Mouse (Mus musculus): ENCODE measurements around the gene Sphk1. TPM values are rescaled to one million over a fixed set of nuclear protein-coding genes. Genes with fewer than 3 reads are reported as not detected.

Sphk1 gene
- polyA plus RNA-seq (2012; rRNA removed), result 31.4 and 33.0 TPM in 2 replicates

GRCm38 (mm10) chr11:116530187-116531147 lies at the start of gene Sphk1:
Gene Sphk1 (plus strand): TSS chr11:116530925.

GRCm38 (mm10) chr11:116493795-116494252 lies 36.9 kb upstream of the Sphk1 start, which contains the start of gene Prpsap1:
Gene Prpsap1 (minus strand): TSS chr11:116494202.

GRCm38 (mm10) chr11:116581376-116581814 lies 50.7 kb downstream of the Sphk1 start, which contains the start of gene Ube2o:
Gene Ube2o (minus strand): TSS chr11:116581447.

Other genes starting within 250 kb of the Sphk1 start
- 3.4 and 3.8 TPM in 2 replicates for gene Galr2, start 250.0 kb upstream of the Sphk1 start, polyA plus RNA-seq (2012; rRNA removed)
- gene Exoc7, start 223.7 kb upstream of the Sphk1 start, polyA plus RNA-seq (2012; rRNA removed), result 34.9 and 36.3 TPM in 2 replicates
- gene Foxj1, start 195.5 kb upstream of the Sphk1 start, polyA plus RNA-seq (2012; rRNA removed), result 121 and 144 TPM in 2 replicates
- 5.1 and 6.4 TPM in 2 replicates for gene Rnf157, start 117.9 kb upstream of the Sphk1 start, polyA plus RNA-seq (2012; rRNA removed)
- 145 and 174 TPM in 2 replicates for gene Ubald2, start 96.8 kb upstream of the Sphk1 start, polyA plus RNA-seq (2012; rRNA removed)
- gene Qrich2, start 64.7 kb upstream of the Sphk1 start, polyA plus RNA-seq (2012; rRNA removed), result 0.93 and 1.9 TPM in 2 replicates
- 218 and 285 TPM in 2 replicates for gene Prpsap1, start 36.7 kb upstream of the Sphk1 start, polyA plus RNA-seq (2012; rRNA removed)
- 43.3 and 43.5 TPM in 2 replicates for gene Ube2o, start 50.5 kb downstream of the Sphk1 start, polyA plus RNA-seq (2012; rRNA removed)
- gene Aanat, start 55.5 kb downstream of the Sphk1 start, polyA plus RNA-seq (2012; rRNA removed), result 0.16 and 0.44 TPM in 2 replicates
- 94.1 and 97.8 TPM in 2 replicates for gene Rhbdf2, start 96.1 kb downstream of the Sphk1 start, polyA plus RNA-seq (2012; rRNA removed)
- 19.7 and 23.3 TPM in 2 replicates for gene Prcd, start 122.6 kb downstream of the Sphk1 start, polyA plus RNA-seq (2012; rRNA removed)
- gene Cygb, start 123.4 kb downstream of the Sphk1 start, polyA plus RNA-seq (2012; rRNA removed), result 128 and 135 TPM in 2 replicates
- gene St6galnac1, start 244.6 kb downstream of the Sphk1 start, polyA plus RNA-seq (2012; rRNA removed), result 0.10 and 0.24 TPM in 2 replicates

All from ovary, adult 2 months (tissue).